Mouse (Mus musculus): ENCODE data around the gene Nisch. TPM values are rescaled to one million over a fixed set of nuclear protein-coding genes. Genes with fewer than 3 reads are reported as not detected.
A peak's percentile ranks its signal among the peaks of the same experiment; 100 is the strongest.

The Nisch gene
- polyA plus RNA-seq, 1 experiment from 2014 or later: 327 TPM

DNA sequence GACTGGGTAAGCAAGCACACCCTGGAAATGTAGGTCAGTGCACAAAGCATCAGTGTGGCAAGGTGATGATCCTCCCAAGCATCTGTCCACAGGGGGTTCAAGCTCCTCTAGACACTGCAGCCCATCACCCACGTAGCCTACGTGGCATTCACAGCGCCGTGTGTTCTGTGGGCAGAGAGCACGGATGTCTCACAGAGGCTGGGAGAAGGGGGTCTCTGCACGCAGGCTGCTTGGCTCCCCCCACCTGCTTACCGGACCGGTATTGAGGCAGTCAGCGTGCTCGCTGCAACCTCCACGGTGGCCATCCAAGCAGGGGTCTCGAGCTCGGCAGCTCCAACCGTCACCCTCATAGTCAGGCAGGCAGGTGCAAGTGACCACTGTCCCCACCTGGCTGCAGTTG, 75.7 kb downstream of the Nisch start:
- H3K4me3 ChIP-seq (replicated peaks): no peak overlapping the region
- WGBS: 93% methylated on average over 14 of the region's 14 CpGs
- peaks cover 47% of the 10 kb centered on the region for H3K36me3 ChIP-seq

DNA sequence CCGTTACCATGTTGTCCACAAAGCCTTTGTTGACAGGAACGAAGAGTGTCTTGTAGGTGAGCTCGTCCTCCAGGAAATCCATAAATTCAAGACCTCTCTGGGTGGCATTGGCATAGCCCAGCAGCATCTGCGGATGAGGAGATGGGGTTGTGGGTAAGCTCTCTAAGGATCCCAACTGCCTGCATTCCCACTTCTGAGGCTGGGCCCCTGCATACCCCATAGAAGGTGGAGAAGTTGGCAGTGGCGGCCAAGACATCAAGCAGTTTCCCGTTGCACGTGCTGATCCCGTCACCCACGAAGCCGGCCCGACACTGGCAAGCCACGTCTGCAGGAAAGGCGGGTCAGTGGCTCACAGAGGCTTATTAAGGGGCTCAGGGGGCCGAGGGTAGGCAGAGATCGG, 76.6 kb downstream of the Nisch start:
- Histone ChIP-seq H3K4me1 (no peaks in the 10 kb centered on the region), H3K4me3 (replicated peaks) (no peak overlapping the region), H3K27me3 (replicated peaks) (no peaks in the 10 kb centered on the region), H3K9ac (replicated peaks) (no peak overlapping the region), H3K4me2 (no peak overlapping the region), H3K36me3 (peaks cover 56% of the 10 kb centered on the region), H3K27ac (replicated peaks) (no peak overlapping the region), H3K9me3 (replicated peaks) (no peaks in the 10 kb centered on the region)
- WGBS: 92% methylated on average over 15 of the region's 15 CpGs
- no peak for ATAC-seq (ENCODE audit: low FRiP score)

More for the DNA sequence above, 75.7 kb downstream of the Nisch start:
- no peak overlapping the region for H3K27ac ChIP-seq (replicated peaks)
- no peaks in the 10 kb centered on the region for H3K4me1 ChIP-seq
- H3K9me3 ChIP-seq (replicated peaks): no peaks in the 10 kb centered on the region
- no peak for ATAC-seq (ENCODE audit: low FRiP score)
- no peak overlapping the region for H3K4me2 ChIP-seq
- H3K27me3 ChIP-seq (replicated peaks): no peaks in the 10 kb centered on the region
- H3K9ac ChIP-seq (replicated peaks): no peak overlapping the region

GRCm38 (mm10) chr14:31139666-31140065, 77.1 kb downstream of the Nisch start:
- WGBS: 90% methylated on average over 12 of the region's 12 CpGs
- H3K36me3 ChIP-seq: peaks cover 56% of the 10 kb centered on the region
- no peak for ATAC-seq (ENCODE audit: low FRiP score)
- H3K9ac ChIP-seq (replicated peaks): no peak overlapping the region
- no peak overlapping the region for H3K4me3 ChIP-seq (replicated peaks)
- no peaks in the 10 kb centered on the region for H3K27me3 ChIP-seq (replicated peaks)
- H3K27ac ChIP-seq (replicated peaks): no peak overlapping the region
- H3K4me2 ChIP-seq: no peak overlapping the region
- H3K4me1 ChIP-seq: peaks cover 2% of the 10 kb centered on the region
- H3K9me3 ChIP-seq (replicated peaks): no peaks in the 10 kb centered on the region

DNA sequence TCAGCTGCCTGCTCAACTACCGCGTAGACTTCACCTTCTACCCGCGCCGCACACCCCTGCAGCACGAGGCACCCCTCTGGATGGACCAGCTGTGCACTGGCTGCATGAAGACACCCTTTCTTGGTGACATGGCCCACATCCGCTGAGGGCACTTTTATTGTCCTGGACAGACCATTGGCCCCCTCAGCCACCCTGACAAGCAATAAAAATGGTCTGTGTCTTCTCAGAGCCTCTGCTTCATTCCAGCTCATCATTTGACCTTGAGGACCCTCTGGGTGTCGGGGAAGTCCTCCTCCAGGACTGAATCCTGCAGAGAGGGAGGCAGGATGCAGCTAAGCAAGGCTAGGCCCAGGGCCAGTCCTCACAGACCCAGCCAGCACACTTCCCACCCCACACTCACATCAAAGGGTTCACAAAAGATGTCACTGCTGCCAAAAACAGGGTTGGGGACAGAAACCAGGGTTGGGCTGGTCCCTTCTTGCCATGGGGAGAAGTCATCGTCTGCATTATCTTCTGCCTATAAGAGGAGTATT, 77.8 kb downstream of the Nisch start:
- H3K36me3 ChIP-seq: peaks cover 56% of the 10 kb centered on the region

DNA sequence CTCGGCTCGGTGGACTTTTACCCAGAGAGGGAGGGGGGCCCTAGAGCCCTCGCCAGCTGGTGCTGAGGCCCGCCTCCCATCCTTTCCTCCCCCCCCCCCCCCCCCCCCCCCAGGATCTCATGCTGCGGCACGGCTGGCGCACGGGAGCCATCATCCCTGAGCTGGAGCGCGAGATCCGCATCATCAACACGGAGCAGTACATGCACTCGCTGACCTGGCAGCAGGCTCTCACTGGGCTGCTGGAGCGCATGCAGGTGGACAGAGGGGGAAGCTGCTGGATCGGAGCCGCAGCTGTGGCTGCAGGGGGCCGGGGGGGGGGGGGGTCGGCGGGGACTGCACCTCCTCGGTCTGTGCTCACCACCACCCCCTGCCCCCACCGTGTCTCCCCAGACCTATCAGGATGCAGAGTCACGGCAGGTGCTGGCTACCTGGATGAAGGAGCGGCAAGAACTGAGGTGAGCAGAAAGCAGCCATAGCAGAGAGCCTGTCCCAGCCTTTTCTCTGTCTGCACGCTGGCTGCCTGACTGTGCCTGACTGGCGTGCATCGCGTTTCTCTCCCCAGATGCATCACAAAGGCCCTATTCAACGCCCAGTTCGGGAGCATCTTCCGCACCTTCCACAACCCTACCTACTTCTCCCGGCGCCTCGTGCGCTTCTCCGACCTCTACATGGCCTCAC, 78.4 kb downstream of the Nisch start:
- H3K9me3 ChIP-seq (replicated peaks): no peaks in the 10 kb centered on the region
- WGBS: 83% methylated on average over 22 of the region's 35 CpGs
- peaks cover 56% of the 10 kb centered on the region for H3K36me3 ChIP-seq

More for the DNA sequence above, 77.8 kb downstream of the Nisch start:
- WGBS: 95% methylated on average over 9 of the region's 9 CpGs
- Histone ChIP-seq H3K4me3 (replicated peaks) (no peak overlapping the region), H3K4me2 (no peak overlapping the region), H3K27me3 (replicated peaks) (no peaks in the 10 kb centered on the region), H3K9me3 (replicated peaks) (no peaks in the 10 kb centered on the region), H3K9ac (replicated peaks) (no peak overlapping the region), H3K4me1 (peaks cover 9% of the 10 kb centered on the region), H3K27ac (replicated peaks) (no peak overlapping the region)
- no peak for ATAC-seq (ENCODE audit: low FRiP score)

GRCm38 (mm10) chr14:31137791-31138190, 79.0 kb downstream of the Nisch start:
- no peak for ATAC-seq (ENCODE audit: low FRiP score)
- Histone ChIP-seq H3K36me3 (peaks cover 56% of the 10 kb centered on the region), H3K4me1 (peaks cover 21% of the 10 kb centered on the region), H3K4me3 (replicated peaks) (no peak overlapping the region), H3K27me3 (replicated peaks) (no peaks in the 10 kb centered on the region), H3K4me2 (no peak overlapping the region), H3K9ac (replicated peaks) (no peak overlapping the region), H3K27ac (replicated peaks) (no peak overlapping the region; the same call in 1 of the 2 replicates), H3K9me3 (replicated peaks) (no peaks in the 10 kb centered on the region)
- 86% methylated on average over 11 of the region's 11 CpGs for WGBS

More for the DNA sequence above, 78.4 kb downstream of the Nisch start:
- no peak overlapping the region for H3K4me3 ChIP-seq (replicated peaks)
- no peak overlapping the region for H3K9ac ChIP-seq (replicated peaks)
- H3K4me1 ChIP-seq: peaks cover 15% of the 10 kb centered on the region
- no peak overlapping the region for H3K4me2 ChIP-seq
- H3K27me3 ChIP-seq (replicated peaks): no peaks in the 10 kb centered on the region
- no peak overlapping the region for H3K27ac ChIP-seq (replicated peaks)
- ATAC-seq (ENCODE audit: low FRiP score): no peak

- WGBS: 89% methylated on average over 10 of the region's 10 CpGs
- H3K36me3 ChIP-seq: peaks cover 56% of the 10 kb centered on the region
- H3K4me2 ChIP-seq: no peak overlapping the region
- no peaks in the 10 kb centered on the region for H3K27me3 ChIP-seq (replicated peaks)
- H3K4me1 ChIP-seq: peaks cover 26% of the 10 kb centered on the region
- H3K4me3 ChIP-seq (replicated peaks): no peak overlapping the region
- no peak overlapping the region for H3K9ac ChIP-seq (replicated peaks)
- H3K9me3 ChIP-seq (replicated peaks): no peaks in the 10 kb centered on the region
- ATAC-seq (ENCODE audit: low FRiP score): no peak
- no peak overlapping the region; the same call in 1 of the 2 replicates for H3K27ac ChIP-seq (replicated peaks)
Measured at GRCm38 (mm10) chr14:31137281-31137595, 79.5 kb downstream of the Nisch start.

DNA sequence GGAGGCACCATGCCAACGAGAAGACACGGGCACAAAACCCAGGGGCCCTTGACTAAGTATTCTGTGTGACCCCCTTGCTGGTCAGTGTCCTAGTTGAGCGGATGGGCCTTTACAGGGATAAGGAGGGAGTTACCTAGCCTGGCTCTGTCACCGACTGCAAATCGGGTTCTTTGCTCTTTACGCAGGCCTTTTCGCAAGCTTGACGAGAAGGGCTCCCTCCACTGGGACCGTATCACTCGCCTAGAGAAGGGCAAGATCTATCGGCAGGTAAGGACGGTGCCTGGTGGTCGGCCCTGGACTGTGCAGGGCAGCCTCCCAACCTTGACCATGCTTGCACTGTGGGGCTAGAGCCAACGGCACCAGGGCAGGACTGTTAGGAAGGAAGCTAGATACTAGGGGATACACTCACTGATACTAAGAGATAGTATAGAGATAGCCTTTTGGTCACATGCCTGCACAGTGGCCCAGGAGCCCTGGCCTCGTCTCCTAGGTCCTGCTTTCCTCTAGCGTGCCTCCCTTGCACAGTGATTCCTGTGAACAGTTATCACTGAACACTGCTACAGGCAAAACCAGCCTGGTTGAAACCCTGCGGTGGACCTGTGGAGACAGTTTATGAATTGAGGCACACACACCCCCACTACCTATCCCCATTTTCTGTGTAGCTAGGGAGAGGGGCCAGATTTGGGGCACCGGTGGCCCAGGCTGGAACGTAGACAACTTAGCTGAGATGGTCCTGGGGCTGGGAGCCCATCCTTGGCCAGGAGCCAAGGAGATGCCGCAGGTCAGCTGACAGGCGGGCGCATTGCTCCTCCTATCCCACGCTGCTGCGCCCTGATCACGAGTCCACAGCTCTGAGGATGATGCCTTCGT, 80.1 kb downstream of the Nisch start:
- Histone ChIP-seq H3K9ac (replicated peaks) (no peak overlapping the region), H3K4me1 (peaks cover 32% of the 10 kb centered on the region), H3K9me3 (replicated peaks) (no peaks in the 10 kb centered on the region), H3K4me2 (no peak overlapping the region), H3K27ac (replicated peaks) (no peak overlapping the region), H3K4me3 (replicated peaks) (no peak overlapping the region), H3K27me3 (replicated peaks) (no peaks in the 10 kb centered on the region), H3K36me3 (peaks cover 51% of the 10 kb centered on the region)
- 92% methylated on average over 26 of the region's 26 CpGs for WGBS
- no peak for ATAC-seq (ENCODE audit: low FRiP score)

DNA sequence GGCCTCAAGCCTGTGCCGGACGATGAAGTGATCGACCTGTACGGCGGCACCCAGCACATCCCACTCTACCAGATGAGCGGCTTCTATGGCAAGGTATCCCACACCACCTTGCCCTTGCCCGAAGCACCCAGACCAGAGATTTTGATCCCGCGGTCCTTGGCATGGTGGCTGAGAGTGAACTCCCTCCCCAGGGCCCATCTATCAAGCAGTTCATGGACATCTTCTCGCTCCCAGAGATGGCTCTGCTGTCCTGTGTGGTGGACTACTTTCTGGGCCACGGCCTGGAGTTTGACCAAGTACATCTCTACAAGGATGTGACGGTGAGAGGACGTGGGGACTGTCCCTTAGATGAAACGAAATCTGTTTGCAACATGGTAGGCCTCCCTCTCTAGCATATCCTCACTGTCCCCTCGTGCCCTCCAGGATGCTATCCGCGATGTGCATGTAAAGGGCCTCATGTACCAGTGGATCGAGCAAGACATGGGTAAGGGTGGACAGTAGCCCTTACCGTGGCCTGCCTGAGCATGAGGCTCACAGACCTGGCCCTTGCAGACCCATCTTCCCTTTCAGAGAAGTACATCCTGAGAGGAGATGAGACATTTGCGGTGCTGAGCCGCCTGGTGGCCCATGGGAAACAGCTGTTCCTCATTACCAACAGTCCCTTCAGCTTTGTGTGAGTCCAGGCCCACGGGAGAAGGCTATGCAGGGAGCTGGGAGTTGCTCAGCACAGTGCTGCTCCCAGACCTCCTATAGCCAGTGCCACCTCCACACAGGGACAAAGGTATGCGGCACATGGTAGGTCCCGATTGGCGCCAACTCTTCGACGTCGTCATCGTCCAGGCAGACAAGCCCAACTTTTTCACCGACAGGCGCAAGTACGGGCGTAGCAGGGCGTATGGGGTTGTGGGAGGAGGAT, 81.0 kb downstream of the Nisch start:
- WGBS: 97% methylated on average over 34 of the region's 34 CpGs

GRCm38 (mm10) chr14:31134015-31135000, 82.4 kb downstream of the Nisch start:
- H3K9ac ChIP-seq (replicated peaks): no peak overlapping the region
- no peaks in the 10 kb centered on the region for H3K27me3 ChIP-seq (replicated peaks)
- no peak overlapping the region for H3K4me3 ChIP-seq (replicated peaks)
- 80% methylated on average over 25 of the region's 25 CpGs for WGBS
- ATAC-seq (ENCODE audit: low FRiP score): no peak
- H3K4me1 ChIP-seq: peaks cover 50% of the 10 kb centered on the region
- peak overlapping the region; percentile 41; the same call in 1 of the 2 replicates for H3K27ac ChIP-seq (replicated peaks)
- H3K36me3 ChIP-seq: peaks cover 37% of the 10 kb centered on the region
- H3K4me2 ChIP-seq: no peak overlapping the region
- no peaks in the 10 kb centered on the region for H3K9me3 ChIP-seq (replicated peaks)

More for the DNA sequence above, 81.0 kb downstream of the Nisch start:
- no peak overlapping the region for H3K4me3 ChIP-seq (replicated peaks)
- H3K36me3 ChIP-seq: peaks cover 46% of the 10 kb centered on the region
- H3K27ac ChIP-seq (replicated peaks): no peak overlapping the region
- H3K4me2 ChIP-seq: no peak overlapping the region
- ATAC-seq (ENCODE audit: low FRiP score): no peak
- H3K9me3 ChIP-seq (replicated peaks): no peaks in the 10 kb centered on the region
- peaks cover 39% of the 10 kb centered on the region for H3K4me1 ChIP-seq
- H3K27me3 ChIP-seq (replicated peaks): no peaks in the 10 kb centered on the region
- no peak overlapping the region for H3K9ac ChIP-seq (replicated peaks)

Data from neural tube, embryonic 15.5 days (tissue).